Mouse (Mus musculus): ENCODE measurements around the gene Gm47985. TPM values are rescaled to one million over a fixed set of nuclear protein-coding genes. Genes with fewer than 3 reads are reported as not detected.
A peak's percentile ranks its signal among the peaks of the same experiment; 100 is the strongest.

Gene Gm47985
- total and polyA plus RNA-seq, 3 experiments = 2.0 to 13.5 (median 4.3) TPM

DNA sequence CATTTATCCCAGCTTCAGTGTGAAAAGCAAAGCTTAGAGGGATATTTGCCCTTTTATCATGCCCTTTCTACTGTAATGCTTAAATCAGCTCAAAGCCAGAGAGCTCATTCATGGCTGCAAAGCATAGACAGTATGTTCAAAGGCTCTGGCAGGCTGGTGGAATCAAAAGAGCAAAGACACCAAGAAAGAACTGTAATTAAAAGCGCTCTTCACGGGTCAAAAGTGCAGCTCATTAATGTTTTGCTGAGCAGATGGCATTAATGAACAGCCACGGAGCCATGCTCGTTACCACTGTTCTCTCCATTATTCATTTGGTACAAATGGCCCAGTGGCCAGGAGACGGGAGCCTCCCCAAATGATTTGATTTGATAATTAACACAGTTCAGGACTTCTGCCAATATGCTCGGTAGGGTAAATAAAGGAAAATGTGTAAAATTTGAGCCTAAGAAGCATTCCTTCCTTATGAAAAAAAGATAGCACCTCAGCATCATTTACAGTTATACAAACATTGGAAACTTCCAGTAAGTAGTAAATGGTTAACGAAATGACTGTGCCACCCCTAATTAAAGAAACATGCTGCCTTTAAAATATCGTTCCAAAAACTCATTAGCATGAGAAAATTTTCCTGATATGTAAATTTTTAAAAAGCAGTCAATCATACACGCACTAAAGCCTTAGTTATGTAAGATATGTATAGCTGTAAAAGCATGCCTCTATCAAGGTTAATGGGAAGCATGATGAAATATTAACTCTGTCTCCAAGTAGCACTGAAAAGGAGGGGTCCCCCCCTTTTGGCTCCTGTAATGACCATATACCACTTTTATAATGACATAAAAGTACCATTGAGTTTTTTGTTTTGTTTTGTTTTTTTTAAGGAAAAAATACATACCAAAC is 24.1 kb upstream of the Gm47985 start:
- Histone ChIP-seq H3K4me3 (ENCODE audit: low read depth, low read length) (no peak overlapping the region), H3K4me1 (ENCODE audit: insufficient read depth, low read depth, low read length) (peaks cover 28% of the 10 kb centered on the region), H3K27me3 (ENCODE audit: insufficient read depth, low read length) (peaks cover 2% of the 10 kb centered on the region; the same call in 1 of the 2 replicates), H3K9me3 (replicated peaks) (no peaks in the 10 kb centered on the region), H3K36me3 (replicated peaks) (no peaks in the 10 kb centered on the region)
- DNase-seq (ENCODE audit: low spot score) = no peak
- no peak for TF ChIP-seq GATA1 (IDR thresholded peaks at IDR 0.05; ENCODE audit: borderline replicate concordance, low read length)
- TF ChIP-seq GATA2 (IDR thresholded peaks at IDR 0.05; ENCODE audit: borderline replicate concordance, low read depth, low read length) = no peak
- no peak for TF ChIP-seq POLR2AphosphoS5 (IDR thresholded peaks at IDR 0.05; ENCODE audit: insufficient replicate concordance, low read depth, low read length)
- TF ChIP-seq TAL1 (conservative IDR thresholded peaks at IDR 0.05; ENCODE audit: low read depth, low read length) = no peak
- no peak for TF ChIP-seq CTCF (IDR thresholded peaks at IDR 0.05; ENCODE audit: low read depth, low read length)
- no peak for ATAC-seq (ENCODE audit: extremely low read depth, insufficient number of reproducible peaks, low FRiP score, poor library complexity, severe bottlenecking)

- H3K4me1 ChIP-seq (ENCODE audit: insufficient read depth, low read depth, low read length) = peaks cover 24% of the 10 kb centered on the region
- TF ChIP-seq TAL1 (conservative IDR thresholded peaks at IDR 0.05; ENCODE audit: low read depth, low read length) (no peak), GATA1 (IDR thresholded peaks at IDR 0.05; ENCODE audit: borderline replicate concordance, low read length) (no peak), CTCF (IDR thresholded peaks at IDR 0.05; ENCODE audit: low read depth, low read length) (no peak), GATA2 (IDR thresholded peaks at IDR 0.05; ENCODE audit: borderline replicate concordance, low read depth, low read length) (no peak), POLR2AphosphoS5 (IDR thresholded peaks at IDR 0.05; ENCODE audit: insufficient replicate concordance, low read depth, low read length) (no peak)
- H3K27me3 ChIP-seq (ENCODE audit: insufficient read depth, low read length) = peaks cover 2% of the 10 kb centered on the region; the same call in 1 of the 2 replicates
- DNase-seq (ENCODE audit: low spot score) = no peak
- ATAC-seq (ENCODE audit: extremely low read depth, insufficient number of reproducible peaks, low FRiP score, poor library complexity, severe bottlenecking) = no peak
- no peak overlapping the region for H3K4me3 ChIP-seq (ENCODE audit: low read depth, low read length)
- no peaks in the 10 kb centered on the region for H3K9me3 ChIP-seq (replicated peaks)
- no peaks in the 10 kb centered on the region for H3K36me3 ChIP-seq (replicated peaks)
Measured at GRCm38 (mm10) chr1:151158857-151159510, 23.4 kb upstream of the Gm47985 start.

GRCm38 (mm10) chr1:151166031-151166430 is 16.3 kb upstream of the Gm47985 start:
- no peak for DNase-seq (ENCODE audit: low spot score)
- peak; percentile 71 for ATAC-seq (ENCODE audit: extremely low read depth, insufficient number of reproducible peaks, low FRiP score, poor library complexity, severe bottlenecking)
- peak overlapping the region; percentile 3; the same call in 1 of the 2 replicates for H3K4me3 ChIP-seq (ENCODE audit: low read depth, low read length)
- H3K36me3 ChIP-seq (replicated peaks) = no peaks in the 10 kb centered on the region
- peaks cover 43% of the 10 kb centered on the region for H3K4me1 ChIP-seq (ENCODE audit: insufficient read depth, low read depth, low read length)
- H3K27me3 ChIP-seq (ENCODE audit: insufficient read depth, low read length) = no peaks in the 10 kb centered on the region
- H3K9me3 ChIP-seq (replicated peaks) = no peaks in the 10 kb centered on the region
- no peak for TF ChIP-seq CTCF (IDR thresholded peaks at IDR 0.05; ENCODE audit: low read depth, low read length)
- TF ChIP-seq POLR2AphosphoS5 (IDR thresholded peaks at IDR 0.05; ENCODE audit: insufficient replicate concordance, low read depth, low read length) = no peak
- no peak for TF ChIP-seq GATA1 (IDR thresholded peaks at IDR 0.05; ENCODE audit: borderline replicate concordance, low read length)
- no peak for TF ChIP-seq GATA2 (IDR thresholded peaks at IDR 0.05; ENCODE audit: borderline replicate concordance, low read depth, low read length)
- no peak for TF ChIP-seq TAL1 (conservative IDR thresholded peaks at IDR 0.05; ENCODE audit: low read depth, low read length)

DNA sequence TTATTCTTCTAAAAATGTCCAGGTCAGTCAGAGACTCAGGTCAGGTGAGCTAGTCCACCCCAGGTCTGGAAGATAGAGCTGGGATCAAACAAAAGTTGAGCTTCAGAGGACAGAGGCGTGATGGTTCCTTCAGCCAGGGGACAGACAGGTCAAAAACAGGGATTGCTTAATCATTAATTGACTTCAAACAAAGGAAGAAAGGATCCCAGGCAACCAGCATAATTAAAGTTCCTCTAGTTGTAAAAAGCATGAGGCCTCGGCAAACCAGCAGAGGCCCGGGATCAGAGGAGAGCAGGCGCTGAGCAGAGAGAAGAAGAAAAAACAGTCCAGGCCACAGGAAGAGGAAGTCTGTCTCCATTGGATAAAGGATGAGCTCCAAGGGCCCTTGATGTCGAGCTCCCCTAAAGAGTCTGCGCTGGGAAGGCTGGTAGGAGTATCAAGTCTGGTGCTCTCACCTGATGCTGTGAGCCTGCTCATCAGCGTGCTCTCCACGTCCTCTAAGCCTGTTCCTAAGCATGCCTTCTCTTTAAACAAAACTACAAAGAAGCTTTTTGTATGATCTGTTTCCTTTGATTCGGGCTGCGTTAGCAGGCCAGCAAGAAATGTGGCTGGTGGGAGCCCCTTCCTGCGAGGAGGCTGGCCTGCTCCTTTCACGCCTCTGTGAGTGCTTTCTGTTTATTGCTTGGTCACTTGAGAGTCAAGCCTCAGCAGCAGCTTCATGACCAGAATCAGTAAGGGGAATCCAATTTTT is 14.9 kb upstream of the Gm47985 start:
- Histone ChIP-seq H3K27me3 (ENCODE audit: insufficient read depth, low read length) (no peaks in the 10 kb centered on the region), H3K36me3 (replicated peaks) (no peaks in the 10 kb centered on the region), H3K4me3 (ENCODE audit: low read depth, low read length) (no peak overlapping the region), H3K9me3 (replicated peaks) (no peaks in the 10 kb centered on the region), H3K4me1 (ENCODE audit: insufficient read depth, low read depth, low read length) (peaks cover 53% of the 10 kb centered on the region)
- DNase-seq (ENCODE audit: low spot score) = no peak
- no peak for ATAC-seq (ENCODE audit: extremely low read depth, insufficient number of reproducible peaks, low FRiP score, poor library complexity, severe bottlenecking)
- TF ChIP-seq TAL1 (conservative IDR thresholded peaks at IDR 0.05; ENCODE audit: low read depth, low read length) = no peak
- no peak for TF ChIP-seq CTCF (IDR thresholded peaks at IDR 0.05; ENCODE audit: low read depth, low read length)
- TF ChIP-seq GATA2 (IDR thresholded peaks at IDR 0.05; ENCODE audit: borderline replicate concordance, low read depth, low read length) = no peak
- no peak for TF ChIP-seq GATA1 (IDR thresholded peaks at IDR 0.05; ENCODE audit: borderline replicate concordance, low read length)
- TF ChIP-seq POLR2AphosphoS5 (IDR thresholded peaks at IDR 0.05; ENCODE audit: insufficient replicate concordance, low read depth, low read length) = no peak

DNA sequence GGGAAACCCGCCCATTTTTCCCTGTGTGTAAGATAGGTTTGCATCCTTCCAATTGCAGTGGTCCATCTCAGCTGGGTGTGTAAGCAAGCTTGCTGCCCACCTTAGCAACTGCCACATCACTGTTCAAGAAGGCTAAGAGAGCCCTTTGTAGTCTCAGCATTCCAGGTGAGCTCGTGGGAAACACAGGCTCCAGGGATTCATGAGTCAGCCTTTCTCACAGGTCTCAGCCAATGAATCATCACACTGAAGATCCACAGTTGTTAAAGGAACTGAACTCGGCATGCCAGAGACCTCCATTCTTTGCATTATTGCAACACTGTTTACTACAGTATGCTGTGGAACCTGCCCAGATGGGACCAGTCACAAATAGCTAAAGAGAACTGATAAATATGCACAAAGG is 13.7 kb upstream of the Gm47985 start:
- Histone ChIP-seq H3K9me3 (replicated peaks) (no peaks in the 10 kb centered on the region), H3K36me3 (replicated peaks) (no peaks in the 10 kb centered on the region), H3K4me1 (ENCODE audit: insufficient read depth, low read depth, low read length) (peaks cover 60% of the 10 kb centered on the region), H3K27me3 (ENCODE audit: insufficient read depth, low read length) (no peaks in the 10 kb centered on the region), H3K4me3 (ENCODE audit: low read depth, low read length) (no peak overlapping the region)
- DNase-seq (ENCODE audit: low spot score) (no peak), ATAC-seq (ENCODE audit: extremely low read depth, insufficient number of reproducible peaks, low FRiP score, poor library complexity, severe bottlenecking) (no peak)
- TF ChIP-seq GATA1 (IDR thresholded peaks at IDR 0.05; ENCODE audit: borderline replicate concordance, low read length) (no peak), POLR2AphosphoS5 (IDR thresholded peaks at IDR 0.05; ENCODE audit: insufficient replicate concordance, low read depth, low read length) (no peak), GATA2 (IDR thresholded peaks at IDR 0.05; ENCODE audit: borderline replicate concordance, low read depth, low read length) (no peak), TAL1 (conservative IDR thresholded peaks at IDR 0.05; ENCODE audit: low read depth, low read length) (no peak), CTCF (IDR thresholded peaks at IDR 0.05; ENCODE audit: low read depth, low read length) (no peak)

Data from G1E (cell line).